Mouse (Mus musculus) embryonic facial prominence, embryonic 15.5 days (tissue): ENCODE measurements around the gene Polm. TPM values are rescaled to one million over a fixed set of nuclear protein-coding genes. Genes with fewer than 3 reads are reported as not detected.

Source experiments
- ATAC-seq: fragments of 200-750 bp; cut with Nextera tagmentation; 2 replicates; pipeline ENCODE4 v1.8.0; 2017; ENCODE audit warnings: low read depth, moderate TSS enrichment; ENCODE audit not compliant: insufficient number of reproducible peaks, low FRiP score, low TSS enrichment
- H3K27ac ChIP-seq: fragments of 300-500 bp; sonication (generic); replicated peaks from 2 replicates; pipeline ENCODE4 v1.5.1; 2015; ENCODE audit warnings: mild to moderate bottlenecking, inconsistent platforms
- H3K27me3 ChIP-seq: fragments of 300-500 bp; sonication (generic); 2 replicates; pipeline ENCODE4 v1.6.1; 2015; ENCODE audit warnings: inconsistent platforms
- H3K36me3 ChIP-seq: fragments of 300-500 bp; sonication (generic); 2 replicates; pipeline ENCODE4 v1.6.1; 2015; ENCODE audit warnings: mild to moderate bottlenecking, inconsistent platforms
- H3K4me1 ChIP-seq: fragments of 300-500 bp; sonication (generic); 2 replicates; pipeline ENCODE4 v1.6.1; 2015; ENCODE audit warnings: inconsistent platforms
- H3K4me2 ChIP-seq: fragments of 300-500 bp; sonication (generic); replicated peaks from 2 replicates; pipeline ENCODE4 v1.6.1; 2015; ENCODE audit warnings: mild to moderate bottlenecking, inconsistent platforms
- H3K4me3 ChIP-seq: fragments of 300-500 bp; sonication (generic); replicated peaks from 2 replicates; pipeline ENCODE4 v1.5.1; 2015; ENCODE audit warnings: mild to moderate bottlenecking, inconsistent platforms
- H3K9ac ChIP-seq: fragments of 300-500 bp; sonication (generic); 2 replicates; pipeline ENCODE4 v1.6.1; 2015; ENCODE audit warnings: inconsistent platforms
- H3K9me3 ChIP-seq: fragments of 300-500 bp; sonication (generic); replicated peaks from 2 replicates; pipeline ENCODE4 v1.6.1; 2016; ENCODE audit warnings: inconsistent platforms
- WGBS: fragments of 180-500 bp; shearing (Covaris S2); methylation state at CpG from one replicate; pipeline ENCODE4 v1.1.7; 2015; 5-methylcytosine and 5-hydroxymethylcytosine counted together
- polyA plus RNA-seq: library from polyadenylated mRNA; unstranded; fragments of >200 nt; fragmentation: Nextera tagmentation; extraction: Ambion mirVana; gene quantifications from 2 replicates; pipeline ENCODE4 v1.2.1, GENCODE M21; 2015

Polm gene
- 10.4 and 12.0 TPM in 2 replicates for polyA plus RNA-seq

GRCm38 (mm10) chr11:5837251-5838246, at the start of gene Polm:
Gene Polm (minus strand): TSS chr11:5838016.
- peaks cover 26% of the 10 kb centered on the region for H3K36me3 ChIP-seq
- H3K4me3 ChIP-seq: peak within 1 kb of the TSS; percentile 62
- under 1% methylated on average over 63 of the region's 63 CpGs for WGBS
- peak within 1 kb of the TSS; percentile 86 for H3K27ac ChIP-seq
- peak within 1 kb of the TSS; percentile 55 for H3K9ac ChIP-seq
- H3K4me2 ChIP-seq: peak within 1 kb of the TSS; percentile 81
- peaks cover 31% of the 10 kb centered on the region for H3K4me1 ChIP-seq
- no peaks in the 10 kb centered on the region for H3K9me3 ChIP-seq
- ATAC-seq: peak; percentile 94
- H3K27me3 ChIP-seq: no peaks in the 10 kb centered on the region

GRCm38 (mm10) chr11:5887250-5887649, 49.4 kb upstream of the Polm start:
- Histone ChIP-seq H3K4me2 (no peak overlapping the region), H3K4me1 (peaks cover 30% of the 10 kb centered on the region), H3K9ac (no peak overlapping the region), H3K36me3 (no peaks in the 10 kb centered on the region), H3K9me3 (no peaks in the 10 kb centered on the region), H3K4me3 (no peak overlapping the region), H3K27ac (no peak overlapping the region), H3K27me3 (no peaks in the 10 kb centered on the region)
- whole genome bisulfite sequencing: 47% methylated on average over 5 of the region's 5 CpGs
- no peak for ATAC-seq

- peak overlapping the region; percentile 34; the same call in 1 of the 2 replicates for H3K27ac ChIP-seq
- H3K36me3 ChIP-seq: no peaks in the 10 kb centered on the region
- H3K9me3 ChIP-seq: no peaks in the 10 kb centered on the region
- peaks cover 28% of the 10 kb centered on the region for H3K4me1 ChIP-seq
- H3K4me3 ChIP-seq: no peak overlapping the region
- H3K9ac ChIP-seq: no peak overlapping the region
- 11% methylated on average over 9 of the region's 9 CpGs for WGBS
- ATAC-seq: no peak
- H3K27me3 ChIP-seq: no peaks in the 10 kb centered on the region
- H3K4me2 ChIP-seq: no peak overlapping the region
Measured at GRCm38 (mm10) chr11:5886187-5886586, 48.4 kb upstream of the Polm start.

GRCm38 (mm10) chr11:5882518-5882917, 44.7 kb upstream of the Polm start:
- no peak overlapping the region for H3K27ac ChIP-seq
- no peak overlapping the region for H3K4me3 ChIP-seq
- H3K9ac ChIP-seq: no peak overlapping the region
- no peak overlapping the region for H3K4me2 ChIP-seq
- no peak for ATAC-seq
- H3K4me1 ChIP-seq: peaks cover 22% of the 10 kb centered on the region
- H3K27me3 ChIP-seq: no peaks in the 10 kb centered on the region
- WGBS: 67% methylated on average over 8 of the region's 8 CpGs
- no peaks in the 10 kb centered on the region for H3K36me3 ChIP-seq
- H3K9me3 ChIP-seq: no peaks in the 10 kb centered on the region

GRCm38 (mm10) chr11:5879905-5880304, 42.1 kb upstream of the Polm start:
- Histone ChIP-seq H3K4me1 (peaks cover 25% of the 10 kb centered on the region), H3K4me2 (no peak overlapping the region), H3K9ac (no peak overlapping the region), H3K4me3 (no peak overlapping the region), H3K27me3 (no peaks in the 10 kb centered on the region), H3K9me3 (no peaks in the 10 kb centered on the region), H3K36me3 (peaks cover 7% of the 10 kb centered on the region), H3K27ac (no peak overlapping the region)
- 54% methylated on average over 5 of the region's 5 CpGs for WGBS
- no peak for ATAC-seq

- peak overlapping the region; percentile 63 for H3K4me2 ChIP-seq
- WGBS: 37% methylated on average over 8 of the region's 8 CpGs
- peak overlapping the region; percentile 41; the same call in 1 of the 2 replicates for H3K9ac ChIP-seq
- no peaks in the 10 kb centered on the region for H3K9me3 ChIP-seq
- no peak for ATAC-seq
- peaks cover 19% of the 10 kb centered on the region for H3K36me3 ChIP-seq
- H3K4me1 ChIP-seq: peaks cover 25% of the 10 kb centered on the region
- H3K27me3 ChIP-seq: no peaks in the 10 kb centered on the region
- H3K27ac ChIP-seq: peak overlapping the region; percentile 89
- H3K4me3 ChIP-seq: peak overlapping the region; percentile 78
Measured at GRCm38 (mm10) chr11:5878661-5879060, 40.8 kb upstream of the Polm start.

GRCm38 (mm10) chr11:5877921-5878526, 40.2 kb upstream of the Polm start, which contains the start of gene Pold2:
Gene Pold2 (minus strand): TSS chr11:5878292.
- H3K36me3 ChIP-seq: peaks cover 26% of the 10 kb centered on the region
- peak within 1 kb of the TSS; percentile 89 for H3K27ac ChIP-seq
- under 1% methylated on average over 52 of the region's 52 CpGs for WGBS
- ATAC-seq: peak; percentile 98
- H3K4me2 ChIP-seq: peak within 1 kb of the TSS; percentile 63
- peak within 1 kb of the TSS; percentile 71 for H3K9ac ChIP-seq
- peak within 1 kb of the TSS; percentile 78 for H3K4me3 ChIP-seq
- H3K9me3 ChIP-seq: no peaks in the 10 kb centered on the region
- H3K27me3 ChIP-seq: no peaks in the 10 kb centered on the region
- peaks cover 25% of the 10 kb centered on the region for H3K4me1 ChIP-seq

- Histone ChIP-seq H3K4me3 (peak overlapping the region; percentile 78), H3K9ac (peak overlapping the region; percentile 71), H3K9me3 (no peaks in the 10 kb centered on the region), H3K4me2 (peak overlapping the region; percentile 63), H3K36me3 (peaks cover 31% of the 10 kb centered on the region), H3K4me1 (peaks cover 25% of the 10 kb centered on the region), H3K27me3 (no peaks in the 10 kb centered on the region), H3K27ac (peak overlapping the region; percentile 65; the same call in 1 of the 2 replicates)
- no peak for ATAC-seq
- WGBS: 2% methylated on average over 5 of the region's 5 CpGs
Measured at GRCm38 (mm10) chr11:5877421-5877820, 39.6 kb upstream of the Polm start.

GRCm38 (mm10) chr11:5873192-5873591, 35.4 kb upstream of the Polm start:
- Histone ChIP-seq H3K27me3 (no peaks in the 10 kb centered on the region), H3K4me3 (no peak overlapping the region), H3K27ac (no peak overlapping the region), H3K9me3 (no peaks in the 10 kb centered on the region), H3K4me2 (no peak overlapping the region), H3K36me3 (peaks cover 72% of the 10 kb centered on the region), H3K4me1 (peaks cover 18% of the 10 kb centered on the region), H3K9ac (no peak overlapping the region)
- 90% methylated on average over 9 of the region's 9 CpGs for WGBS
- no peak for ATAC-seq

GRCm38 (mm10) chr11:5872707-5873106, 34.9 kb upstream of the Polm start:
- ATAC-seq: no peak
- H3K9me3 ChIP-seq: no peaks in the 10 kb centered on the region
- no peak overlapping the region for H3K4me2 ChIP-seq
- H3K27ac ChIP-seq: no peak overlapping the region
- no peak overlapping the region for H3K4me3 ChIP-seq
- 93% methylated on average over 11 of the region's 11 CpGs for WGBS
- H3K9ac ChIP-seq: no peak overlapping the region
- peaks cover 18% of the 10 kb centered on the region for H3K4me1 ChIP-seq
- H3K27me3 ChIP-seq: no peaks in the 10 kb centered on the region
- H3K36me3 ChIP-seq: peaks cover 77% of the 10 kb centered on the region

- Histone ChIP-seq H3K36me3 (peaks cover 80% of the 10 kb centered on the region), H3K9me3 (no peaks in the 10 kb centered on the region), H3K4me2 (no peak overlapping the region), H3K4me1 (0 out of 2 replicates have a peak, but pooled peaks cover 5% of the 10 kb centered on the region), H3K27me3 (no peaks in the 10 kb centered on the region), H3K27ac (no peak overlapping the region), H3K9ac (no peak overlapping the region), H3K4me3 (no peak overlapping the region)
- WGBS: 88% methylated on average over 16 of the region's 16 CpGs
- ATAC-seq: no peak
Measured at GRCm38 (mm10) chr11:5870069-5870468, 32.3 kb upstream of the Polm start.
